In the genomic region with DNA sequence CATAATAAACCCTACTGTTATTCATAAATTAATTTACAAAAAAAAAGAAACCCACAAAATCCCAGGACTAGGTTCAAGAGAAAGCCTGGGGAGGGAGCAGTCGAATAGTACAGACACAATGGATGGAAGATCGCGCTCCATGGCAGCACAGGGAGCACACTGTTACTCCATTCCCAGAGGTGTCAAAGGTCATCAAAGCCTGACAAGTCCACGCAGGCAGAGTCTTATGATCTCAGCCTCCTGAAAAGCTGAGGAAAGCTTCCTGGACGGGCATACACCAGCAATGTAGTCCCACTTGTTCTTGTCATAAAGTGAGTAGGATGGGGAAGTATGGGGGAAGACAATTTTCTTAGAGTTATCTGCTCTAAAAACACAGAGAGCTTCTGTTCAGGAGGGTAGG, we compare ENCODE assay signal across 25 mouse cellular contexts. TPM values are rescaled to one million over a fixed set of nuclear protein-coding genes. Genes with fewer than 3 reads are reported as not detected.
"Had no signal": no experiment of that assay in that cellular context is flagged by ENCODE, and none has a peak within 500 bp of the region (broad histone marks: within the 10 kb centered on the region; RNA-seq: fewer than 3 reads in every experiment).

No protein-coding gene starts in this region.

- H3K4me2 ChIP-seq: liver, embryonic 11.5 days; lung, embryonic 15.5 days; midbrain, embryonic 13.5 days had no signal

- H3K4me3 ChIP-seq: layer of hippocampus, adult 2 months; left cerebral cortex, adult 2 months; lung, embryonic 15.5 days; megakaryocyte, embryonic 14.5 days; midbrain, embryonic 10.5 days; midbrain, embryonic 13.5 days; myocyte had no signal

- H3K36me3 ChIP-seq: lung, embryonic 15.5 days; midbrain, embryonic 10.5 days; midbrain, embryonic 13.5 days had no signal

- H3K27ac ChIP-seq: kidney, postnatal 0 days; layer of hippocampus, adult 2 months; left cerebral cortex, adult 2 months; liver, embryonic 14.5 days; lung, embryonic 15.5 days; midbrain, embryonic 10.5 days; midbrain, embryonic 13.5 days; stomach, postnatal 0 days had no signal

- DNase-seq: kidney, adult 2 months; layer of hippocampus, postnatal 36 days; lung, adult 18-20 months; lung, postnatal 10 days; lung, postnatal 36 days; right cerebral cortex, adult 18-20 months; thymus, adult 2 months; thymus, postnatal 14 days; thymus, postnatal 4 days had no signal

- H3K9me3 ChIP-seq: lung, embryonic 15.5 days; megakaryocyte, embryonic 14.5 days; midbrain, embryonic 10.5 days; midbrain, embryonic 13.5 days had no signal

- H3K27me3 ChIP-seq: lung, embryonic 15.5 days; megakaryocyte, embryonic 14.5 days; midbrain, embryonic 13.5 days had no signal

- ATAC-seq: midbrain, embryonic 13.5 days; midbrain, embryonic 16.5 days had no signal

- H3K9ac ChIP-seq: liver, embryonic 14.5 days; lung, embryonic 15.5 days; midbrain, embryonic 13.5 days had no signal

RNA-seq across cellular contexts. Expression of a gene that starts 37.1 kb away (rescaled TPM):
- polyA plus RNA-seq: kidney, adult 2 months; kidney, embryonic 14.5 days; large intestine, adult 2 months; limb, embryonic 11.5 days; liver, embryonic 11.5 days; liver, embryonic 14.5 days; lung, embryonic 15.5 days; midbrain, embryonic 10.5 days; midbrain, embryonic 13.5 days; midbrain, embryonic 16.5 days; myocyte; stomach, embryonic 14.5 days had no signal
